Mouse (Mus musculus) heart, adult 2 months (tissue): Measurements from ENCODE around the gene Ppt1. TPM values are rescaled to one million over a fixed set of nuclear protein-coding genes. Genes with fewer than 3 reads are reported as not detected.
A peak's percentile ranks its signal among the peaks of the same experiment; 100 is the strongest.

ENCODE experiments used
- DNase-seq, 2 experiments: peaks; one replicate each; pipeline ENCODE4 v3.0.0; 2021
- H3K27ac ChIP-seq: fragments of 200-600 bp; 2 replicates; pipeline ENCODE4 v1.8.1; 2022
- H3K27me3 ChIP-seq: fragments of 200-500 bp; 2 replicates; pipeline ENCODE4 v1.6.1; 2012; ENCODE audit warnings: mild to moderate bottlenecking, low read length, inconsistent platforms, mixed read lengths; ENCODE audit not compliant: control insufficient read depth, insufficient read depth
- H3K36me3 ChIP-seq: fragments of 200-500 bp; 2 replicates; pipeline ENCODE4 v1.6.1; 2012; ENCODE audit warnings: low read length, inconsistent platforms; ENCODE audit not compliant: control insufficient read depth, insufficient read depth
- H3K4me1 ChIP-seq: fragments of 200-500 bp; 2 replicates; pipeline ENCODE4 v1.6.1; 2011; ENCODE audit warnings: low read length; ENCODE audit not compliant: control insufficient read depth, insufficient read depth
- H3K4me3 ChIP-seq: fragments of 200-600 bp; 2 replicates; pipeline ENCODE4 v1.8.1; 2022
- H3K79me2 ChIP-seq: fragments of 200-500 bp; replicated peaks from 2 replicates; pipeline ENCODE4 v1.6.1; 2012; ENCODE audit warnings: mild to moderate bottlenecking, inconsistent platforms, low read length, moderate library complexity, mixed read lengths; ENCODE audit not compliant: control insufficient read depth, insufficient read depth
- H3K9ac ChIP-seq: fragments of 200-500 bp; 2 replicates; pipeline ENCODE4 v1.6.1; 2012; ENCODE audit warnings: low read depth, mild to moderate bottlenecking, control low read depth, inconsistent platforms, low read length, mixed read lengths
- CTCF ChIP-seq: fragments of 200-600 bp; IDR thresholded peaks from 2 replicates; pipeline ENCODE4 v1.8.1; 2022; ENCODE audit warnings: antibody characterized with exemption, mild to moderate bottlenecking, moderate library complexity
- EP300 ChIP-seq: fragments of 200-500 bp; IDR thresholded peaks from 2 replicates; pipeline ENCODE4 v1.6.1; 2011; ENCODE audit warnings: low read depth, low read length, control low read depth; ENCODE audit not compliant: insufficient read depth
- POLR2A ChIP-seq: fragments of 200-500 bp; IDR thresholded peaks from 2 replicates; pipeline ENCODE4 v1.6.1; 2011; ENCODE audit warnings: mild to moderate bottlenecking, low read depth, low read length, control low read depth; ENCODE audit not compliant: insufficient read depth
- WGBS: fragments of 180-500 bp; shearing (Covaris S2); methylation state at CpG from one replicate; pipeline ENCODE4 v1.1.7; 2018; 5-methylcytosine and 5-hydroxymethylcytosine counted together
- intact Hi-C: fragments of 180-260 bp; cut with DNase I; formaldehyde crosslinking; loops from one replicate; pipeline ENCODE4 v1.15.1; 2025
- polyA plus RNA-seq: library from polyadenylated mRNA; depleted of rRNA; stranded (reverse); fragments of >200 nt; gene quantifications from 2 replicates; pipeline ENCODE4 v1.2.3, GENCODE M21; 2012; rRNA removed
- total RNA-seq, 2 experiments: library from RNA; stranded (reverse); gene quantifications; 2 replicates each; pipeline ENCODE4 v1.2.3; 2021

Gene Ppt1
- total and polyA plus RNA-seq, 3 experiments: 35.3 to 42.9 (median 41.6) TPM

DNA sequence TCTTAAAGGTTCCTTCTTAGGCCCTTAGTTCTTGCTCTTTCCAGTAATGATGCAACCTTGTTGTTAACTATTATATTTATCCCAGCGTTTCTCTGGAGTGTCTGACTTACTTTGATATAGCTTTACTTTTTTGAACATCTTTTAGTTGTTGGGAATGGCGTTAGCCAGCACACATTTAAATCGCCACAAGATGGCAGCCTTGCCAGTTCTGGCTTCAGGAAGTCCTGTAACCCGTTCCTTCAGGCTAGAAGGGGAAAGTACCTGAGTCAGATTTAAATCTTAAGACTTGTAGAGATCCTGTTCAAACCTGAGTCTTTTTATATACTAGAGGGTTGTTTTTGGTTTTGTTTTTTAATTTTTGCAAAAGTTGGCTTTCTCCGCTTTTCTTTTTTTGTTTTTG, 62.3 kb downstream of the Ppt1 start:
- no peak for TF ChIP-seq EP300
- peak; percentile 90 for TF ChIP-seq CTCF
- TF ChIP-seq POLR2A: no peak
- Histone ChIP-seq H3K4me1 (no peaks in the 10 kb centered on the region; the same call in 1 of the 2 replicates), H3K79me2 (no peaks in the 10 kb centered on the region), H3K36me3 (no peaks in the 10 kb centered on the region), H3K27me3 (no peaks in the 10 kb centered on the region), H3K4me3 (no peak overlapping the region), H3K27ac (no peak overlapping the region), H3K9ac (no peak overlapping the region)
- intact Hi-C loops: loop anchor here (1.0 to 2.0 kb wide), 2 partner anchors 87 to 184 kb away; no protein-coding TSS in a partner anchor
- DNase-seq: peak; percentile 56 to 68
- WGBS: 15% methylated on average over 5 of the region's 5 CpGs

DNA sequence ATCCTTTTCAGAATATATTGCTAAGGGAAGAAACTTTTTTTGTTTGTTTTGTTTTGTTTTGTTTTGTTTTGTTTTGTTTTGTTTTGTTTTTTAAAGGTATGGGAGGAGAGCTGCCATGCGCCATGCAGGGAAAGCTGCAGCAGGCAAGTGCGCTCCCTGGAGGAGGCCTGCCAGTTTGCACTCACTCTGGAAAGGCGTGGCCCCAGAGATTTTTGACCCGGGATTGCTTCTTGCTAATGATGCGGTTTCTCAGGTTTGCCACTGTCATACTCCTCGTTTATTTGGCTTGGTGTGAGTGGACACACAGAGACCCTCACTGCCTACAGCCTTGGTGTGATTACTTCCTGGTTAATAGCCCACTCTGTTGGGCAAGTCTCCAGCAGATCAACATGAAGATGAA, 66.1 kb downstream of the Ppt1 start:
- no peak overlapping the region for H3K9ac ChIP-seq
- TF ChIP-seq CTCF (peak; percentile 64), EP300 (no peak)
- WGBS: 28% methylated on average over 6 of the region's 6 CpGs
- intact Hi-C loops: loop anchor here (2.0 kb wide), 1 partner anchor 93 kb away; no protein-coding TSS in a partner anchor
- H3K79me2 ChIP-seq: no peaks in the 10 kb centered on the region
- DNase-seq: no peak
- H3K4me1 ChIP-seq: no peaks in the 10 kb centered on the region; the same call in 1 of the 2 replicates
- no peaks in the 10 kb centered on the region for H3K36me3 ChIP-seq
- no peak overlapping the region for H3K27ac ChIP-seq
- H3K27me3 ChIP-seq: no peaks in the 10 kb centered on the region
- H3K4me3 ChIP-seq: no peak overlapping the region

DNA sequence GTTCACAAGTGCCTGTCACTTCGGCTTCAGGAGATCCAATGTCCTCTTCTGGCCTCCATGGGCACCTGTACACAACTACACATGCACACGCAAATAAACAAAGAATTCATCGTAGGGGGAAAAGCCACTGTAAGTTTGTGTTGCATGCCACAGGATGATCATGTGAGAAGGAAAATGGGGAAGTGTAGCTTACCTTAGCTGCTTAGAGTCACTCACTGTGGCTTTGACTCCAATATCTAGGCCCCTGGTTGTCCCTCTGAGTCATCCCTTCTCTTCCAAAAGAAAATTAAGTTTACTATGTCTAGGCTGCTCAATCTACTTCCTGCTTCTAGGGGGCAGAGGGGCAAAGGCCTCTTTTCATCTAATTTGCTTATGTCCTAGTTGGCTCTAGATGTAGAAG, 67.7 kb downstream of the Ppt1 start:
- no peak for DNase-seq
- no peak overlapping the region for H3K4me3 ChIP-seq
- H3K27me3 ChIP-seq: no peaks in the 10 kb centered on the region
- no peaks in the 10 kb centered on the region for H3K36me3 ChIP-seq
- H3K79me2 ChIP-seq: no peaks in the 10 kb centered on the region
- H3K4me1 ChIP-seq: no peaks in the 10 kb centered on the region; the same call in 1 of the 2 replicates
- TF ChIP-seq CTCF (no peak), POLR2A (no peak), EP300 (no peak)
- no peak overlapping the region for H3K9ac ChIP-seq
- intact Hi-C loops: loop anchor here (2.0 kb wide), 1 partner anchor 95 kb away; no protein-coding TSS in a partner anchor
- no peak overlapping the region for H3K27ac ChIP-seq
- 92% methylated on average over 3 of the region's 3 CpGs for WGBS

DNA sequence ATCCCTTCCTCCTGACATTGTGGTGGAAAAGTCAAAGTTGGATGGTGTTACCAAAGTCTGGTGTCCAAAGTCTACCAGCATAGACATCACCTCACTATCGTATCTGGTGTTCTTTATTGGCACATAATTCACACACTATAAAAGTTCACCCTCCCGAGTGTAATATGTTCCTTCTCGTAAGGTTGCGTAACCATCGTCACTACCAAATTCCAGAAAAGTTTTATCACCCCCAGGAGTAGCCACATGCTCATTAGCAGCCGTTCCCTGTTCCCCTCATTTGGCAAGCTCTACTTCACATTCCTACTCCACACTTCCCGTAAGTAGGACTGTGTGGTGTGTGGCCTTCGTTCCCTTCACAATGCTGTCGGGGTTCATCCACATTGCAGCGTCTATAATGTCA, 69.3 kb downstream of the Ppt1 start:
- intact Hi-C loops: no loop called here
- TF ChIP-seq POLR2A (no peak), CTCF (no peak), EP300 (no peak)
- no peak for DNase-seq
- Histone ChIP-seq H3K36me3 (no peaks in the 10 kb centered on the region), H3K4me1 (no peaks in the 10 kb centered on the region; the same call in 1 of the 2 replicates), H3K79me2 (no peaks in the 10 kb centered on the region), H3K27me3 (no peaks in the 10 kb centered on the region), H3K4me3 (no peak overlapping the region), H3K27ac (no peak overlapping the region), H3K9ac (no peak overlapping the region)
- WGBS: 77% methylated on average over 10 of the region's 10 CpGs

Other genes starting within 250 kb of the Ppt1 start
- gene 9530002B09Rik, start 147.0 kb upstream of the Ppt1 start, total RNA-seq: not detected
- not detected in 2 replicates for gene 9530002B09Rik, start 147.0 kb upstream of the Ppt1 start, polyA plus RNA-seq
- 10 to 100 TPM; 48.4 to 53.4 TPM for gene Cap1, start 49.8 kb downstream of the Ppt1 start, total RNA-seq
- gene Cap1, start 49.8 kb downstream of the Ppt1 start, polyA plus RNA-seq: 38.3 and 42.8 TPM in 2 replicates
- gene Mfsd2a, start 124.9 kb downstream of the Ppt1 start, total RNA-seq: under 1 TPM; 0.23 to 0.39 TPM
- 0.12 TPM in 1 of 2 replicates, not detected in the other for gene Mfsd2a, start 124.9 kb downstream of the Ppt1 start, polyA plus RNA-seq
- gene Mycl, start 159.4 kb downstream of the Ppt1 start, total RNA-seq: under 1 TPM; 0.10 to 0.18 TPM
- 0.20 and 0.64 TPM in 2 replicates for gene Mycl, start 159.4 kb downstream of the Ppt1 start, polyA plus RNA-seq
- 1 to 10 TPM; 5.4 to 5.5 TPM for gene Trit1, start 180.4 kb downstream of the Ppt1 start, total RNA-seq
- 2.4 and 2.8 TPM in 2 replicates for gene Trit1, start 180.4 kb downstream of the Ppt1 start, polyA plus RNA-seq